Mouse (Mus musculus) CH12.LX (cell line): ENCODE results near the gene Htra2. TPM values are rescaled to one million over a fixed set of nuclear protein-coding genes. Genes with fewer than 3 reads are reported as not detected.

ENCODE experiments used
- DNase-seq: peaks from one replicate; pipeline ENCODE4 v3.0.0-alpha.2; 2013; ENCODE audit errors: extremely low read depth
- H3K27ac ChIP-seq: 2 replicates; pipeline ENCODE4 v1.5.1; 2012; ENCODE audit warnings: low read depth, mild to moderate bottlenecking, control low read depth, moderate library complexity; ENCODE audit not compliant: insufficient read depth
- H3K27me3 ChIP-seq: replicated peaks from 2 replicates; pipeline ENCODE3; 2012; ENCODE audit warnings: inconsistent platforms
- H3K36me3 ChIP-seq, 2 experiments: replicated peaks in 1 of 2; 2 replicates each; pipeline versions ENCODE3 to v1.6.1; 2012; ENCODE audit warnings: inconsistent platforms in 1 of 2, low read length in 1 of 2, mild to moderate bottlenecking in 1 of 2, mixed read lengths in 1 of 2, moderate library complexity in 1 of 2; ENCODE audit not compliant: control insufficient read depth in 1 of 2, insufficient read depth in 1 of 2
- H3K4me1 ChIP-seq, 2 experiments: 2 replicates each; pipeline ENCODE4 v1.6.1; 2012; ENCODE audit warnings: inconsistent platforms in 1 of 2, moderate library complexity in 1 of 2; ENCODE audit not compliant: insufficient read depth in 2 of 2, control insufficient read depth in 1 of 2
- H3K4me2 ChIP-seq: 2 replicates; pipeline ENCODE4 v1.6.1; 2012; ENCODE audit warnings: low read depth, mild to moderate bottlenecking, control low read depth; ENCODE audit not compliant: poor library complexity, insufficient read depth, severe bottlenecking
- H3K4me3 ChIP-seq, 3 experiments: fragments of 150-350 bp in 1 of 3; sonication (generic) in 1 of 3; replicated peaks in 1 of 3; 2 replicates each; pipeline versions ENCODE3 to v1.5.1; 2011 to 2012; ENCODE audit warnings: low read depth in 2 of 3, low read length in 2 of 3, mild to moderate bottlenecking in 2 of 3, moderate library complexity in 2 of 3, control low read depth in 1 of 3, improper control_type of control experiment in 1 of 3, inconsistent platforms in 1 of 3, mixed read lengths in 1 of 3; ENCODE audit not compliant: poor library complexity in 1 of 3
- H3K79me2 ChIP-seq: replicated peaks from 2 replicates; pipeline ENCODE4 v1.6.1; 2012; ENCODE audit warnings: mild to moderate bottlenecking, moderate library complexity; ENCODE audit not compliant: control insufficient read depth, poor library complexity, insufficient read depth, severe bottlenecking; ENCODE audit errors: extremely low read depth
- H3K9ac ChIP-seq: 2 replicates; pipeline ENCODE4 v1.6.1; 2012; ENCODE audit warnings: low read depth, mild to moderate bottlenecking, control low read depth, moderate library complexity; ENCODE audit not compliant: insufficient read depth
- H3K9me3 ChIP-seq: replicated peaks from 2 replicates; pipeline ENCODE3; 2012; ENCODE audit warnings: low read length, inconsistent platforms, mixed read lengths
- ELF1 ChIP-seq: IDR thresholded peaks from 2 replicates; pipeline ENCODE4 v1.6.1; 2014; ENCODE audit warnings: low read depth, mild to moderate bottlenecking, inconsistent platforms, low read length, improper control_type of control experiment
- EP300 ChIP-seq: IDR thresholded peaks from 2 replicates; pipeline ENCODE4 v1.6.1; 2011; ENCODE audit warnings: low read length, improper control_type of control experiment
- GABPA ChIP-seq: IDR thresholded peaks from 2 replicates; pipeline ENCODE4 v1.6.1; 2012; ENCODE audit warnings: low read depth, low read length, improper control_type of control experiment, inconsistent platforms; ENCODE audit not compliant: insufficient replicate concordance
- HCFC1 ChIP-seq: IDR thresholded peaks from 2 replicates; pipeline ENCODE4 v1.6.1; 2012; ENCODE audit warnings: low read depth, mild to moderate bottlenecking, inconsistent platforms, low read length, improper control_type of control experiment
- IRF4 ChIP-seq: IDR thresholded peaks from 2 replicates; pipeline ENCODE4 v1.6.1; 2014; ENCODE audit warnings: low read depth, mild to moderate bottlenecking, inconsistent platforms, low read length, improper control_type of control experiment
- JUN ChIP-seq: IDR thresholded peaks from 2 replicates; pipeline ENCODE4 v1.6.1; 2011; ENCODE audit warnings: low read depth, mild to moderate bottlenecking, low read length, improper control_type of control experiment, moderate library complexity; ENCODE audit not compliant: insufficient read depth
- KAT2A ChIP-seq: IDR thresholded peaks from 2 replicates; pipeline ENCODE4 v1.6.1; 2012; ENCODE audit warnings: low read length, improper control_type of control experiment, inconsistent platforms; ENCODE audit not compliant: insufficient replicate concordance
- MAFK ChIP-seq: IDR thresholded peaks from 2 replicates; pipeline ENCODE4 v1.6.1; 2011; ENCODE audit warnings: low read length, improper control_type of control experiment; ENCODE audit not compliant: insufficient replicate concordance
- MXI1 ChIP-seq: IDR thresholded peaks from 2 replicates; pipeline ENCODE4 v1.6.1; 2011; ENCODE audit warnings: mild to moderate bottlenecking, low read depth, low read length, improper control_type of control experiment
- NELFE ChIP-seq: IDR thresholded peaks from 2 replicates; pipeline ENCODE4 v1.6.1; 2011; ENCODE audit warnings: low read depth, low read length, improper control_type of control experiment
- NRF1 ChIP-seq: IDR thresholded peaks from 2 replicates; pipeline ENCODE4 v1.6.1; 2014; ENCODE audit warnings: low read depth, mild to moderate bottlenecking, inconsistent platforms, low read length, improper control_type of control experiment, moderate library complexity
- PAX5 ChIP-seq: IDR thresholded peaks from 2 replicates; pipeline ENCODE4 v1.6.1; 2012; ENCODE audit warnings: low read length, inconsistent platforms, mixed read lengths
- POLR2AphosphoS2 ChIP-seq: IDR thresholded peaks from 2 replicates; pipeline ENCODE4 v1.6.1; 2011; ENCODE audit warnings: low read depth, low read length, improper control_type of control experiment
- RAD21 ChIP-seq: IDR thresholded peaks from 2 replicates; pipeline ENCODE4 v1.6.1; 2011; ENCODE audit warnings: low read depth, mild to moderate bottlenecking, low read length, improper control_type of control experiment, moderate library complexity
- RCOR1 ChIP-seq: conservative IDR thresholded peaks from 2 replicates; pipeline ENCODE4 v1.6.1; 2012; ENCODE audit warnings: low read depth, mild to moderate bottlenecking, inconsistent platforms, low read length, improper control_type of control experiment
- SMC3 ChIP-seq: IDR thresholded peaks from 2 replicates; pipeline ENCODE4 v1.6.1; 2011; ENCODE audit warnings: low read depth, low read length, improper control_type of control experiment
- TBP ChIP-seq: conservative IDR thresholded peaks from 2 replicates; pipeline ENCODE4 v1.6.1; 2011; ENCODE audit warnings: low read depth, low read length, improper control_type of control experiment
- TCF12 ChIP-seq: IDR thresholded peaks from 2 replicates; pipeline ENCODE4 v1.6.1; 2014; ENCODE audit warnings: low read depth, mild to moderate bottlenecking, inconsistent platforms, low read length, improper control_type of control experiment
- USF1 ChIP-seq: IDR thresholded peaks from 2 replicates; pipeline ENCODE4 v1.6.1; 2014; ENCODE audit warnings: low read depth, mild to moderate bottlenecking, inconsistent platforms, low read length, improper control_type of control experiment
- USF2 ChIP-seq: conservative IDR thresholded peaks from 2 replicates; pipeline ENCODE4 v1.6.1; 2011; ENCODE audit warnings: low read depth, low read length, improper control_type of control experiment
- ZC3H11A ChIP-seq: IDR thresholded peaks from 2 replicates; pipeline ENCODE4 v1.6.1; 2012; ENCODE audit warnings: low read depth, mild to moderate bottlenecking, inconsistent platforms, low read length, improper control_type of control experiment
- ZMIZ1 ChIP-seq: IDR thresholded peaks from 2 replicates; pipeline ENCODE4 v1.6.1; 2012; ENCODE audit warnings: low read depth, mild to moderate bottlenecking, inconsistent platforms, low read length, improper control_type of control experiment
- ZNF384 ChIP-seq: IDR thresholded peaks from 2 replicates; pipeline ENCODE4 v1.6.1; 2012; ENCODE audit warnings: low read depth, low read length, improper control_type of control experiment, inconsistent platforms
- dilution Hi-C: fragments of 300-500 bp; cut with MboI; formaldehyde crosslinking; loops from 2 replicates; pipeline ENCODE4 v1.14.3; 2020; ENCODE audit warnings: low sequenced_read_pairs; ENCODE audit not compliant: extremely low pct_unique_long_range_greater_than_20kb, extremely low pct_ligation_motif_present
- in situ Hi-C: fragments of 300-500 bp; cut with MboI; formaldehyde crosslinking; loops from 3 replicates; pipeline ENCODE4 v1.14.3; 2019; ENCODE audit warnings: low sequenced_read_pairs, low pct_ligation_motif_present, low pct_unique_long_range_greater_than_20kb, mixed read lengths
- polyA plus RNA-seq: library from polyadenylated mRNA; unstranded; fragments of >175 nt; gene quantifications from 2 replicates; pipeline ENCODE4 v1.2.1, GENCODE M21; 2012; ENCODE audit warnings: low read depth; ENCODE audit not compliant: insufficient read length
- total RNA-seq, 2 experiments: library from RNA; depleted of rRNA; stranded (reverse); fragments of 300-350 nt in 1 of 2; fragments of >200 nt in 1 of 2; gene quantifications; 2 replicates each; pipeline ENCODE4 v1.2.3; 2012 to 2014

The Htra2 gene
- total and polyA plus RNA-seq, 3 experiments, result 113 to 185 (median 137) TPM

- H3K36me3 ChIP-seq, result peaks cover 0 to 3% of the 10 kb centered on the region in 2 experiments
- H3K9ac ChIP-seq, result no peak overlapping the region
- no peak for TF ChIP-seq GABPA
- no peak for TF ChIP-seq NELFE
- no peak overlapping the region for H3K4me3 ChIP-seq
- in situ Hi-C loops, result no loop called here
- no peak overlapping the region for H3K4me2 ChIP-seq
- no peak for DNase-seq
- H3K27me3 ChIP-seq, result peaks cover 4% of the 10 kb centered on the region
- no peaks in the 10 kb centered on the region; a peak in 1 of 4 replicates for H3K4me1 ChIP-seq
- dilution Hi-C loops, result no loop called here
- no peaks in the 10 kb centered on the region for H3K79me2 ChIP-seq
- H3K27ac ChIP-seq, result no peak overlapping the region
- H3K9me3 ChIP-seq, result peaks cover 6% of the 10 kb centered on the region
Observed at GRCm38 (mm10) chr6:83092416-83093127, 37.5 kb upstream of the Htra2 start.

DNA sequence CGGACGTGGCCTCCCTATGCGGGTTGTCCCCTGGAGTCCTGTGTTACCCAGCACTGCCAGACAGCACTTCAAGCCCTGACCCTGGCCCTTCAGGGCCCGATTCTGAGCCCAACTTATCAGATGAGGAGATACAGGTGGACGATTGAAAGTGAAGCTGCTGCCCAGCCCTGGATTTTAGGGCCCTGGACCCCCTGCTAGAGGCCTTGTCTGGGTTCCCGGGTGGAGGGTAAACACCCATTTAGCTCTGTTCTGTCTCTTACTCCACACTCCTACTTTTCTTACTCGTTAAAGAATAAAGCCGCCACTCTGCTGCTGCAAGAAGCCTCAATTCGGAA lies 32.8 kb upstream of the Htra2 start:
- H3K27ac ChIP-seq, result no peak overlapping the region
- H3K4me3 ChIP-seq, result no peak overlapping the region
- H3K27me3 ChIP-seq, result peaks cover 3% of the 10 kb centered on the region
- no peak for DNase-seq
- dilution Hi-C loops, result no loop called here
- in situ Hi-C loops, result no loop called here
- TF ChIP-seq MAFK, result no peak
- no peak for TF ChIP-seq IRF4
- no peak for TF ChIP-seq ZMIZ1
- TF ChIP-seq RAD21, result no peak
- no peak for TF ChIP-seq USF2
- TF ChIP-seq JUN, result no peak
- no peak for TF ChIP-seq ELF1
- TF ChIP-seq USF1, result no peak
- TF ChIP-seq, all 38 proteins: peak for 0
- Histone ChIP-seq H3K9me3 (no peaks in the 10 kb centered on the region), H3K79me2 (no peaks in the 10 kb centered on the region), H3K4me2 (no peak overlapping the region), H3K4me1 (peaks cover 4 to 8% of the 10 kb centered on the region in 2 experiments; a peak in 3 of 4 replicates), H3K36me3 (peaks cover 0 to 8% of the 10 kb centered on the region in 2 experiments), H3K9ac (no peak overlapping the region)

DNA sequence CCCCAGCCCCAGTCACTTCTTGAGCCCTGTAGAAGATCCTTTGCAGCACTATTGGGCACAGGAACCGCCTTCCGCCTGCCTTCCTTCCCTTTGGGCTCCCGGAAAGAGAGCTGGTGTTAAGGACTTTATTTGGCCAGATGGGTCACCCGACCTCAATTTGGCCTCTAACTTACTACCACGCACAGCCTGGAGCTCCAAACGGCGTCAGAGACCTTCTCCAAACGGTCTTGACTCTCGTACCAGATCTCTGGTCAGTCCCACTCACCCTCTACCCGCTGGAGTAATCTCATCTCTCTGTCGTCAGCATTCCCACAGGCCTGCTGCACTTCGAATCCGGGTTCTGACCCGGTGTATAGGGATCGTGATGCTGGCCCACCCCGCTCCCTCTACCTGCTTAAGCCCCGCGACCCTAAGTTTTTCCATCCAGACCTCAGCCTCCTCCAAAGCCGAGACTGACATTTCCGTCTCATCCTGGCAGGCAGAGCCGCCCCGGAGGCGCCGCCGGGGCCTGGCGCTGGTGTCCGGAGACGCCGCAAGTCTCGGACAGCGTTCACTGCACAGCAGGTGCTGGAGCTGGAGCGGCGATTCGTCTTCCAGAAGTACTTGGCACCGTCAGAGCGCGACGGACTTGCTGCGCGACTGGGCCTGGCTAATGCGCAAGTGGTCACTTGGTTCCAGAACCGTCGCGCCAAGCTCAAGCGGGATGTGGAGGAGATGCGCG lies 32.3 kb upstream of the Htra2 start:
- Histone ChIP-seq H3K9me3 (no peaks in the 10 kb centered on the region), H3K9ac (no peak overlapping the region), H3K79me2 (no peaks in the 10 kb centered on the region), H3K4me1 (peaks cover 4 to 8% of the 10 kb centered on the region in 2 experiments; a peak in 3 of 4 replicates), H3K4me3 (no peak overlapping the region), H3K27ac (no peak overlapping the region), H3K36me3 (peaks cover 2 to 13% of the 10 kb centered on the region in 2 experiments), H3K27me3 (no peaks in the 10 kb centered on the region), H3K4me2 (no peak overlapping the region)
- DNase-seq, result no peak
- TF ChIP-seq EP300 (no peak), RAD21 (no peak), ZC3H11A (no peak), KAT2A (no peak), ZMIZ1 (no peak), NRF1 (no peak), PAX5 (no peak), ZNF384 (no peak), TBP (no peak), RCOR1 (no peak), MXI1 (no peak), POLR2AphosphoS2 (no peak), TCF12 (no peak), HCFC1 (no peak), SMC3 (no peak), GABPA (no peak)
- dilution Hi-C loops (no loop called here), in situ Hi-C loops (no loop called here)
